Mouse (Mus musculus) T-helper 1 cell (primary cell): ENCODE measurements around the gene Kctd6.
"Not testable (repeated sequence)": the region's sequence is repeated elsewhere in the genome, so short reads cannot be mapped to it uniquely, and the experiment has no call there.

Source experiments
- in situ Hi-C: fragments of 300-600 bp; cut with MboI, MseI; formaldehyde crosslinking; loops from one replicate; pipeline ENCODE4 v1.15.1; 2025; ENCODE audit warnings: high pct_unique_total_duplicates

The Kctd6 gene

DNA sequence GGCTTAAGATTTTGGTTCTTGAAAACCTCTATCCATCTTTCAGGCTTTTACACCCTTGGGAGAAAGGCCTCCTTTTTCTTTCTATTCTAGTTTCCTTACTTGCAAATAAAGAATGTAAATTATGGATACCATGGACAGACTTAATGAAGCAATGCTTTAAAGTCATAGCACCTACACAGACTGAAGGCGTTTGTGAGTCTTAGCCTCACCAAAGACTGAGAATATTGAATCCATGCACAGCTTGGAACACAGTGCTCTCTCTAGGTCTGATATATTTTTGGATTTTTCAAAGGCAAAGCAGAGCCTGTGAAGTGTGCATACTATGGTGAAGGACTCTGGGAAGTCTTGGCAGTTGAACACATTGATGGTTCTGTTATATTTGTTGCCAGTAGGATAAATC is 35.3 kb downstream of the Kctd6 start:
- in situ Hi-C loops, result no loop called here

DNA sequence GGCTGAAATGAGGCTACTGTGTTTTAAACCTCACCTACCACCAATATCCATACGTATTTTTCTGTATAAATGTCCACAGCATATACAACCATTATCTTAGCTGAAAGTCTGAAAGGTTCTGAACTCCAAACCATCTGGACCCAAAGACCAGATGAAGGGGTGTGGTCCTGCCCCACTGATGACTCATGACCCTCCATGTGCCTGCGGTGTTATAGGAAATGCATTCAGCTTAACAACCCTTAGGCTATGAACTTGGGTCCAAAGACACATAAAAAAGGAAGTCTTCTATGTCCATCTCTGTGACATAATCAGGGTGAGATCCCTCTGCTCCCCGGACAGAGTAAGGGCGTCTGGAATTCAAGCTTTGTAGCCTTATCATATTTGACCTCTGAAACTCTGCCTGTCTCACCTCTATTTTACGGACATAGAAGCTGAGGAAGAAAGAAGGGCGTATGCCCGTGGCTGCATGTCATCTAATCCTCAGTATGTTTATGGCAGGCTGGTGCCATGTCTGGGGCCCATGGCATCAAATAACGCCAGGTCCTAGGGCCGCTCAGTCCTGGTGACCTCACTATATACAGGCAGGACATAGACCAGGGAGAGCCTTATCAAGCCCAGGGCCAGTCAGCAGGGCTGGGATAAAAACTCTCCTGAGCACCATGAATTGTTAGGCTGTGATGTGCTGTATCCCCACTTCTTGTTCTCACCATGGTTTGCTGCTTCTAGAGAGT is 36.4 kb downstream of the Kctd6 start:
- in situ Hi-C loops, result no loop called here

DNA sequence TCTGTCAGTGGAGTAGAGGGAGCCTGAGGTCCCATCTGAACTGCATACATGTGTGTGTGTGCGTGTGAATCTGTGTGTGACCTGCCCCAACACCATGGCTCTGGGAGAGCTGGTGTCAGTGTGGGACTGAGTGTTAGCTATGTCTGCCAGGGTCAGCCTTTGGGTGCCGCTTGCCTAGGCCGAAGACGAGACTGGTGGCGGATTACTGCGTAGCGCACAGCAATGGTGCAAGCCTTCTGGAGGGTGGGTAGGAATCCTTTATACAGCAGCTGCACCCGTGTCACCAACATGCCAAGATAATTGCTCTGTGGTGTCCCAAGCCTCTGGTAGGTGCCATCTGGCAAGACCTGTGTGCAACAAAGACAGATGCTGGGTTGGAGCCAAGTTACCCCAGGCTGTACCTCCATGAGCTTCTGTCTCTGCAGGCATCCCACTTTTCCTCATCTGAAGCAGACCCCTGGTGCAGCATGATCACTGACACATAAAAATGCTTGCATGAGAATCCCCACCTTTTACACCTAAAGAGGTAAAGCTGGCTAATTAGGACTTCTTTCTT is 37.5 kb downstream of the Kctd6 start:
- in situ Hi-C loops, result no loop called here

DNA sequence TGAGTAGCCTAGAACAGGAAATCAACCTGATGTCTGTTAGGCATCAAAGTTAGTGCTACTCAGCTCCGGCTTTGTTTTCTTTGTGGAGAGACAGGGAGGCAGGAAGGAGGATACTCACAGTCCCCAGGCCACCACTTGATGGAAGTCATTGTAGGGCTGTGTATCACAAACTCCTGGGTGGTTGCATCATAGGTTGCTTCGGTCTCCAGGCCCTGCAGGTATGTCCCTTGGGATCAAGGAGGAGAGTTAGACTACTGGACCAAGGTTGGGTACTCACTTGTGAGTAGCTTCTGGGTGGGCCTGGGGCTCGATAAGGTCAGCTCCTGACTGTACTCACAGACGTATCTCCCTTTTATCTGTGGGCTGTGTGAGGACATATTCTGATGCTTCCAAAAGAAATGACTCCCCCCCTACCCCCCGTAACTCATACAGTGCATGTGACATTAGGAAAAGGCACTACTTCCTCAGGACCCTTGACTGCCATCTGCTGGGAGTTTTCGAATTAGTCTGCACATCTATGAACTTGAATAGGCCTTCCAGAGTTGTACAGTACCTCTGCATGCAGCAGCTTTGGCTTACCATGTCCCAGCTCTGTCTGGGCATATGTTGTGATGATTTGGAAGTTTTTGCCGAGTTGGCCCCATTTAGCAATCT is 41.3 kb downstream of the Kctd6 start:
- in situ Hi-C loops, result no loop called here

DNA sequence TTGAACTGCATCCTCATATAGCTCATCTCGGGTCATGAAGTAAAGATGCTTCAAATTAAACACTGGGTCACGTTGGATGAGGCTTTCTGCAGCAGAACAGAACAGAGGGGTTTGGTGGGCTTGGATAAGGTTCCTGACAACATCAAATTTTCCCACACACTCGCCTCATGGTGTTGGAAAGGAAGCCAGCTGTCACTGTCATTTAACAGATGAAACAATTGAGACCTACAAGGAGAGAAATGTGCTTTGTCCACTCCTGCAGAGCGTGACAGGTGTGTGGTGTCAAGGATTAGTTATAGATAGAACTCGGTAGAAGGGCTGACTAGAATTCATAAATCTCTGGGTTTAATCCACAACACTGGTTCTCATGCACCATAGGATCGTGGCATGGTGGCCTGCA is 42.1 kb downstream of the Kctd6 start:
- in situ Hi-C loops, result no loop called here

DNA sequence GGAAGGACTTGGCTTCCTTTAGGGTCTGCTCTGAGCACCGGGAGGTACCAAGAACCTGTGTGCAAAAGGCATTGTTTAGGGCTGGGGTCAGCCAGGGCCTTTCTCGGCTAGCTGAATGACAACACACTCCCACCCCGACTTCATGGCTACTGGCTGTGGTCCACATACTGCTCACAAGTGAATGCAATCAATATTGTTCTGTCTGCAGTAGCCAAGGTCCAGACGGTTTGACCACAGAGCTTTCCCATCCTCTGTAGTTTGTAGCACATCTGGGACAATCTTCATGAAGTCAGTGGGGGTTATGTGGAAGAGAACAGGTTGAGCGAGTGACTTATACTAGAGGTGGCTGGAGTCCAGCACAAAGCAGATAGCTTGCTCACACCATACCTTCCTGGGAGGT is 42.9 kb downstream of the Kctd6 start:
- in situ Hi-C loops, result no loop called here

DNA sequence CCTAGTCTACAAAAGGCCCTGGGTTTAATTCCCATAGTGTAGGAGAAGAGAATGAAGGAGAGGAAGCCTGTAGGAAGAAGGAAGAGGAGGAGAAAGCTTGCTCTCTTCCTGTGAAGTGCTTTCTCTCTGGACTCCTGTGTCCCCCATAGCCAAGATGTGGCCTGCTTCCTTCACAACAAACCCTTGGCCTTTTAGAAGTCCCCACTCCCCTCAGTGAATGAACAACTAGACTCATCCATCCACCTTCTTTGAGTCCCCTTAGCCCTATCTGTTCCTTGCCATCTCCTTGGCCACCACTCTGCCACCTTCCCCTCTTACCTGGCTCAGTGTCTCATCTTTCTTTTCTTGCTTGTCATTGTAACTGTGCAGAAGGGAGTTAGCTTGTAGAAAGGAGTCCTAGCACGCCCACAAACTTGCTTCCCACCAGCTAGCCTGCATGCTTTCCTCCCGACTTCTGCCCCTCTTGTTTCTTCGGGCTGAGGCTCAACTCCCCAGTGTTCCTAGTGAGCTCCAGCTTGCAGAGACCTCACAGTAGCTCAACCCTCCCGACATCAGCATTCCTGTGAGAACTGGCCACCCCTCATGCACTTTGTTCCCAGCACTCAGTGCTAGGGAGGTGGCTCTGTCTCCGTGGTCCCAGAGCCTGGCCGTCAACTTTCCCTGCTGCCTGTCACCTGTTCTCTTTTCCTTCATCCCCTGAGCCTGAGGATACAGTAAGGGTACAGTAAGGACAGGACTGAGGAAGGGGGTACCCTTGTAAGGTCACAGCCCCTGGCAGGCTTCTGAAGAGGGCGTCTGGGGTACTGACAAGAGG is 43.8 kb downstream of the Kctd6 start:
- in situ Hi-C loops, result no loop called here

DNA sequence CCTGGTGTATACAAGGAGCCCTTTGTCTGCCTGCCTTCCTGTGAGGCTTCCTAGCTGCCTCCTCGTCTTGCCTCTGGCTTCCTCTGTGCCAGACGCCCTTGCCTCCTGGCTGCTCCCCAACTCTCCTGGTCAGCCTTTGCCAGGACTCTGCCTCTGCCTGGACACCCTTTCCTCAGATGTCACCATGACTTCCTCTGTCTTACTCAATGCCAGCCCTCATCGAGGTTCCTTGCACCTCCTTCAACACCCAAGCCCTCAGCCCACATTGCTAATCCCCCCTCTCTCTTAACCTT is 44.3 kb downstream of the Kctd6 start:
- in situ Hi-C loops, result no loop called here

DNA sequence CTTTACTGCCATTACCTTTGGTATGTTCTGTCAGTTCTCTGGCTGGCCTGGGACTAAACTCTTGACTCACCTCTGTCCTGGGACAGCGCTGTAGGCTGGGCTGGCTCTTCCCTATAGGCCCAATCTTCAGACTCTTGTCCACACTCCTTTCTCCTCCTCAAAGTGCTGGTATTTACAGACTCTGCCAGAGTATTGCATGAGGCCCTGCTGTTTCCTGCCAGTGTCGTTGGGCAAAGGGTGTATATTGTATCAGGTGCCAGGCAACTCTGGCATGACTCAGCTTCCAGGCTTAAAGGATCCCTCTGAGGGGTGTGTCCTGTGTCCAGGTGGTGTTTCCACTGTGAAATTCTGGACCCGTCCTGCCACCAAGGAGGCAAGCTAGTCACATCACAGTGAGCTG is 44.8 kb downstream of the Kctd6 start:
- in situ Hi-C loops, result no loop called here

DNA sequence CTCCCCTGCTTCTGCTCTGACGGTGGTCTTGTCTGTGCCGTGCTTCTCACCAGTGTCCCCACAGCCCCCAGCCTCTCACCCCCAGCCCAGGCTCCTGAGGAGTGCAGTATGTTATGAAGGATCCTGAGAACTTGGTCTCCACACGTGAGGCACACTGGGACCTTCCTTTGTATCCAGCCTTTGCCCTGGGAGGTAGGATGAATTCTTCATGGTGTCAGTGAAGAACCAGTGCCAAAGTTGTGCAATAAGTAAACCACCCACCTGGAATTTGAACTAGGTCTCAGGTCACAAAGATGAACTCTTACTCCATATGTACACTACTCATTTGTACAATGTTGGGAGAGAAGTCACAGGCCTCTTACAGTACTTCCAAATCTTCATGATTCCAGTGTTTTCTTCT is 45.2 kb downstream of the Kctd6 start, which contains the start of gene Acox2:
Acox2 (minus strand) TSS at position 188 of the 400 bp plus-strand sequence.
- in situ Hi-C loops, result no loop called here

DNA sequence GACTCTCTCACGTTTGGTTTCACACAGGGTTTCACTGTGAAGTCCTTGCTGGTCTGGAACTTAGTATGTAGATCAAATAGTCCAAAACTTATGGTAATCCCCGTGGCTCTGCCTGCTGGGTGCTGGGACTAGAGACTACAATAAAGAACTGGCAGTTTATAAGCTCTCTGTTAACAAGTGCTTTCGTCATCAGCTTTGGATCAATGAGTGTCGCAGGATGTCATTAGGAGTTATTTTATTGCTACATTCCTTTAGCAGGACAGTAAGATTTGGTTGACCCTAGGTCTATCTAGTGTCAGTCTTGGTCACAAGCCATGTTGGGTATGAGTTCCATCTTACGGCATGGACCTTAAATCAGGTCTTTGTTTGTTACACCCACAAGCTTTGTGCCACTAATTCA is 46.3 kb downstream of the Kctd6 start:
- in situ Hi-C loops, result no loop called here

DNA sequence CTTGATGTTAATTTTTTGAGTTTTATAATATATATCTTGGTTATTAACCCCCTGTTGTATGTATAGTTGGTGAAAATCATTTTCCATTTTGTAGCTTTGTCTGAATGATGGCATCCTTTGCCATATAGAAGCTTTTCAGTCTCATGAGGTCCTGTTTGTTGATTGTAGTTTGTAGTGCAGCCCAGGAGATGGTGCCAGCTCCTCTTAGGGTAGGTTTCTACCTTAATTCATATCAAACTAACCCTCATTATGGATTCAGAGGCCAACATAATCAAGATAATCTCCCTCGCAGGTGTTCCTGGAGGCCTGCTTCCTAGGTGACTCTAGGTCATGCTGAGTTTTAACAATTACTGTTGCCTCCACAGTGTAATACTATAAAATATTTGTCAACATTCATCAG is 48.3 kb downstream of the Kctd6 start:
- in situ Hi-C loops, result no loop called here

DNA sequence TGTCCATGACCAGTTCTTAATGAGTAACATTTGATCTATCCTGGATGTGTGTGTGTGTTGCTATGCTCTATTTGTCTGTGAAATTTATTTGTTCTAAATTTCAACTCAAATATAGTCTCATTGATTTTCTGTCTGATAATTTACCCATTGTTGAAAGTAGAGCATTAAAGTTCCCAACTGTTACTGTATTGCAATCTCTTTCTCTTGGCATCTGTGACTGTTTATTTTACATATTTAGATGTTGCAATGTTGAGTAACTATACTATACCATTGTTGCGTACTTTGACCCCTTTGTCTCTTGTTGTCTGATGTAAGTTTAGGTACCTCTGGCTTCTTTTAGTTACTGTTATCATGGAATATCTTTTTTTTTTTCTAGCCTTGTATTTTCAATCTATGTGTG is 50.4 kb downstream of the Kctd6 start:
- in situ Hi-C loops, result no loop called here

DNA sequence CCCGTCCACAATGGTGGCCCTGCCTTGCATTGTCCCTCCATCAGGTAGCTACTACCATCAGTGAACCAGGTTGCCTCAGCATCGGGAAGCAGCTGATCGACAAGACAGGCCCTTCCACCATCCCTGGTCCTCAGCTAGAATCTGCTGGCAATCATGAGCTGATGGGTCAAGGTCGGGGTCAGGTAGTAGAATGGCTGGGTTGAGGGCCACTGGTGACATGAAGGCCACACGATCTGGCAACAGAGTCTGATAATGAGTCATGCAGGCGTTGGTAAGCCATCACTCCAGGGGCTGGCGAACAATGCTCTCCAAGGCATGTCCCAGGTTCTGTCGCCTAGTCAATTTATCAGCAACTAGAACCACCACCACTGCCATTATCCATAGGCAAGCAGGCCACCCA is 57.3 kb downstream of the Kctd6 start:
- in situ Hi-C loops, result not testable (repeated sequence)
